ENCODE assay signal across 17 mouse cellular contexts in the genomic region with DNA sequence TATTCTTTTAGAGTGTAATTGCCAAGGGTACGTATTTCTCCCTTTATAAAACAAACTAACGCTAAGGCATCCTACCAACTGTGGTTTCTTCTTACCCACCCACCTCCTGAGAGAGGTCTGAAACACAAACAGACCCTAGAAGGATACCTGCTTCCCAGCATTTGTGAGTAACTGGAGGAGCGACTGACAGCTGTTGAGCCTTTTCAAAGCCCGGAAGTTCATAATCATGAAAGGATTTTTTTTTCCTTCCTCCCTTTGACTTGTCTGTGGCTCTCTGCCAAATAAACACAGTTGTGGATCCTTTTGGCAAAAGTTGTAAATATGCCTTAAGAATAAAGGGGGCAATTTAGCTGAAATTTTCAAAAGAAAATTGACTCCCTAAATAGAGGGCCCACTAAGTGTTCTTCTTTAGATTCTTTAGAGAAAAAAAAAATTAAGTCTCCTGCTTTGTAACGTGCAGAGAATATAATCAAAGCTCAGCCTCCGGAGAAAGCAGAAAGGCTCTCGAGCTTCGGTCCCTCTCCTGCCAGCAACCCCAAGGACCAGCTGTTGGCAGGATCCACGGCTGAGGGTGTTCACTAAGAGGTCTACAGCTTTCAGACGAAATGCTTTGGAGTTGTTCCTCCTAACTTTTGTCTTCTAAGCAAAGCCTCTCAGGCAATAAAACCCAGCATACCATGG.
DNase-seq lines count a peak whose midpoint lies in the region; ATAC-seq and TF ChIP-seq lines count a peak whose summit lies in the region.
"Had no signal": no experiment of that assay in that cellular context is flagged by ENCODE, and none has a peak within 500 bp of the region (broad histone marks: within the 10 kb centered on the region; RNA-seq: fewer than 3 reads in every experiment).

No protein-coding gene starts in this region.

- no peak for TF ChIP-seq CTCF in brain, embryonic 14.5 days (IDR thresholded peaks at IDR 0.05; ENCODE audit: borderline replicate concordance, extremely low read depth, insufficient read depth, insufficient read length)

- H3K9ac ChIP-seq in hindbrain, embryonic 12.5 days = no peak overlapping the region
- no peak overlapping the region for H3K9ac ChIP-seq in hindbrain, embryonic 11.5 days (ENCODE audit: low read depth, low read length)
- H3K9ac ChIP-seq in lung, embryonic 15.5 days = no peak overlapping the region
- H3K9ac ChIP-seq: limb, embryonic 13.5 days; liver, embryonic 15.5 days had no signal

- H3K4me1 ChIP-seq in hindbrain, embryonic 12.5 days = no peaks in the 10 kb centered on the region; the same call in 1 of the 2 replicates
- no peaks in the 10 kb centered on the region for H3K4me1 ChIP-seq in hindbrain, embryonic 11.5 days (replicated peaks; ENCODE audit: control insufficient read depth, insufficient read depth, low read length)
- peaks cover 10% of the 10 kb centered on the region for H3K4me1 ChIP-seq in lung, embryonic 15.5 days
- H3K4me1 ChIP-seq: heart, embryonic 10.5 days; liver, embryonic 15.5 days had no signal

- 47% methylated on average over 10 of the region's 10 CpGs for WGBS in hindbrain, embryonic 12.5 days
- 69% methylated on average over 10 of the region's 10 CpGs for WGBS in hindbrain, embryonic 11.5 days
- WGBS in lung, embryonic 15.5 days = 30% methylated on average over 10 of the region's 10 CpGs

- H3K9me3 ChIP-seq in hindbrain, embryonic 12.5 days (replicated peaks) = no peaks in the 10 kb centered on the region
- no peaks in the 10 kb centered on the region for H3K9me3 ChIP-seq in hindbrain, embryonic 11.5 days (ENCODE audit: control insufficient read depth, low read length)
- no peaks in the 10 kb centered on the region for H3K9me3 ChIP-seq in lung, embryonic 15.5 days
- H3K9me3 ChIP-seq: heart, embryonic 10.5 days; limb, embryonic 13.5 days; liver, embryonic 15.5 days had no signal

- peak overlapping the region; percentile 30; the same call in 1 of the 2 replicates for H3K27ac ChIP-seq in hindbrain, embryonic 12.5 days
- no peak overlapping the region for H3K27ac ChIP-seq in hindbrain, embryonic 11.5 days (ENCODE audit: low read depth, low read length)
- 0 out of 2 replicates have a peak overlapping the region, but pooled peaks have one; percentile 16 for H3K27ac ChIP-seq in lung, embryonic 15.5 days
- H3K27ac ChIP-seq: heart, embryonic 10.5 days; layer of hippocampus, adult 2 months; limb, embryonic 13.5 days; liver, embryonic 15.5 days had no signal

- no peak overlapping the region for H3K4me3 ChIP-seq in hindbrain, embryonic 12.5 days
- no peak overlapping the region for H3K4me3 ChIP-seq in hindbrain, embryonic 11.5 days (ENCODE audit: low read depth, low read length)
- H3K4me3 ChIP-seq in lung, embryonic 15.5 days = no peak overlapping the region
- H3K4me3 ChIP-seq: heart, embryonic 10.5 days; layer of hippocampus, adult 2 months; limb, embryonic 13.5 days; liver, embryonic 15.5 days had no signal

- no peaks in the 10 kb centered on the region for H3K36me3 ChIP-seq in hindbrain, embryonic 12.5 days
- no peaks in the 10 kb centered on the region for H3K36me3 ChIP-seq in hindbrain, embryonic 11.5 days (ENCODE audit: control insufficient read depth, insufficient read depth, low read length)
- H3K36me3 ChIP-seq in lung, embryonic 15.5 days = no peaks in the 10 kb centered on the region
- H3K36me3 ChIP-seq: heart, embryonic 10.5 days; limb, embryonic 13.5 days; liver, embryonic 15.5 days had no signal

- no peak overlapping the region for H3K4me2 ChIP-seq in hindbrain, embryonic 12.5 days (replicated peaks)
- H3K4me2 ChIP-seq in hindbrain, embryonic 11.5 days (replicated peaks; ENCODE audit: low read depth, low read length) = no peak overlapping the region
- H3K4me2 ChIP-seq in lung, embryonic 15.5 days = peak overlapping the region; percentile 21; the same call in 1 of the 2 replicates
- H3K4me2 ChIP-seq: limb, embryonic 13.5 days; liver, embryonic 15.5 days had no signal

- ATAC-seq in hindbrain, embryonic 12.5 days (ENCODE audit: low FRiP score) = no peak
- no peak for ATAC-seq in hindbrain, embryonic 11.5 days (ENCODE audit: low FRiP score)
- no peak for ATAC-seq in lung, embryonic 15.5 days (ENCODE audit: borderline replicate concordance, extremely low read depth, low FRiP score, low TSS enrichment)
- ATAC-seq: activated CD4-positive, CD25-positive, alpha-beta regulatory T cell, adult 4 months had no signal

- DNase-seq in cerebellum, postnatal 10 days = peak; percentile 8 to 15
- no peak for DNase-seq in cerebellum, postnatal 25 days
- no peak for DNase-seq in hindbrain, embryonic 11.5 days (ENCODE audit: low spot score)
- no peak for DNase-seq in lung, postnatal 4 days
- DNase-seq in brain, embryonic 14.5 days (ENCODE audit: low read depth) = peak; percentile 75
- DNase-seq in gastrocnemius, postnatal 4 days (ENCODE audit: low spot score in 2 of 2) = no peak
- DNase-seq: cerebellum, postnatal 14 days; kidney, adult 9 months; right cerebral cortex, postnatal 14 days; thymus, postnatal 36 days had no signal

- no peak for TF ChIP-seq POLR2A in brain, embryonic 14.5 days (IDR thresholded peaks at IDR 0.05; ENCODE audit: borderline replicate concordance, extremely low read depth, insufficient read depth, insufficient read length, poor library complexity, severe bottlenecking)

- no peaks in the 10 kb centered on the region for H3K27me3 ChIP-seq in hindbrain, embryonic 12.5 days
- no peaks in the 10 kb centered on the region for H3K27me3 ChIP-seq in hindbrain, embryonic 11.5 days (ENCODE audit: control insufficient read depth, insufficient read depth, low read length)
- H3K27me3 ChIP-seq in lung, embryonic 15.5 days = no peaks in the 10 kb centered on the region
- H3K27me3 ChIP-seq: limb, embryonic 13.5 days; liver, embryonic 15.5 days had no signal

Comparison
In these comparisons a context has a peak if more than half of its experiments do, and no peak if none do; other contexts are left out.
1. DNase-seq: peak in cerebellum, postnatal 10 days (2 of 2) and brain, embryonic 14.5 days (single experiment); none in cerebellum, postnatal 25 days (0 of 2), hindbrain, embryonic 11.5 days (single experiment), lung, postnatal 4 days (0 of 2) and gastrocnemius, postnatal 4 days (0 of 2).